Comparison of ENCODE assay signal across 8 mouse cellular contexts in the genomic region with DNA sequence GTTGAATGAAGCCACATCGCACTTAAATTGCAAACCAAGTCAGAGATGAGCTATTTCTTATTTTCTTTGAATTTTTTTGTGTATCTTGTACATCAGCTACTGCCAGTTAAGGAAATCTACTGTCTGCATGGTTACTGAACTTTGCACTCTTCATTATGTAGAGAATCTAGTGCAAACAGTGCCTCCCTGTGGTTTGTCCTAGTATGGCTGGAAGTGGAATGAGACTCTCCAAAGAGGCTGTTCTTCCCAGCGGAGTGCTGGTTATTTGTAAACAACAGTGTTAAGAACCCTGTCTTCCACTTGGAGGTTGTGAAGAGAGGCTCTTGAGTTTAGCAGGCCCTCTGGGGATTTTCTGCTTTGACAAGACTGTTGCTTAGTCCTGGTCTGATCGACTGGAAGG. TPM values are rescaled to one million over a fixed set of nuclear protein-coding genes. Genes with fewer than 3 reads are reported as not detected.
DNase-seq lines count a peak whose midpoint lies in the region; ATAC-seq and TF ChIP-seq lines count a peak whose summit lies in the region.

No protein-coding gene starts in this region.

- peak; percentile 81 for TF ChIP-seq CTCF in heart, adult 2 months (IDR thresholded peaks at IDR 0.05)
- TF ChIP-seq CTCF in kidney, adult 2 months (conservative IDR thresholded peaks at IDR 0.05; ENCODE audit: insufficient read depth, insufficient read length, low read depth, low read length), result peak; percentile 52

- no peak overlapping the region for H3K4me2 ChIP-seq in embryonic facial prominence, embryonic 14.5 days (ENCODE audit: low read depth, low read length)

- no peaks in the 10 kb centered on the region for H3K9me3 ChIP-seq in embryonic facial prominence, embryonic 14.5 days (ENCODE audit: control insufficient read depth, low read length)

- H3K4me3 ChIP-seq in heart, adult 2 months, result no peak overlapping the region
- H3K4me3 ChIP-seq in embryonic facial prominence, embryonic 14.5 days (ENCODE audit: low read depth, low read length), result no peak overlapping the region
- no peak overlapping the region for H3K4me3 ChIP-seq in kidney, adult 2 months (ENCODE audit: insufficient read depth, low read depth, low read length)

- 28% methylated on average over 3 of the region's 3 CpGs for WGBS in heart, adult 2 months
- WGBS in embryonic facial prominence, embryonic 14.5 days, result 25% methylated on average over 3 of the region's 3 CpGs
- WGBS in kidney, adult 2 months, result 33% methylated on average over 3 of the region's 3 CpGs

- no peak for ATAC-seq in embryonic facial prominence, embryonic 14.5 days (ENCODE audit: low read depth)

- H3K36me3 ChIP-seq in heart, adult 2 months (ENCODE audit: control insufficient read depth, insufficient read depth, low read length), result no peaks in the 10 kb centered on the region
- no peaks in the 10 kb centered on the region for H3K36me3 ChIP-seq in embryonic facial prominence, embryonic 14.5 days (ENCODE audit: control insufficient read depth, insufficient read depth, low read length)
- H3K36me3 ChIP-seq in kidney, adult 2 months (ENCODE audit: control insufficient read depth, insufficient read depth, low read length), result no peaks in the 10 kb centered on the region

- no peak for TF ChIP-seq POLR2A in heart, adult 2 months (IDR thresholded peaks at IDR 0.05; ENCODE audit: insufficient read depth, low read depth, low read length)
- TF ChIP-seq POLR2A in kidney, adult 2 months (IDR thresholded peaks at IDR 0.05; ENCODE audit: low read depth, low read length), result no peak

- TF ChIP-seq EP300 in heart, adult 2 months (IDR thresholded peaks at IDR 0.05; ENCODE audit: insufficient read depth, low read depth, low read length), result no peak

- H3K9ac ChIP-seq in heart, adult 2 months (ENCODE audit: low read depth, low read length), result no peak overlapping the region
- H3K9ac ChIP-seq in embryonic facial prominence, embryonic 14.5 days (ENCODE audit: low read depth, low read length), result no peak overlapping the region

- no peaks in the 10 kb centered on the region for H3K27me3 ChIP-seq in heart, adult 2 months (ENCODE audit: control insufficient read depth, insufficient read depth, low read length)
- no peaks in the 10 kb centered on the region for H3K27me3 ChIP-seq in embryonic facial prominence, embryonic 14.5 days (replicated peaks; ENCODE audit: control insufficient read depth, insufficient read depth, low read length)
- H3K27me3 ChIP-seq in kidney, adult 2 months (replicated peaks; ENCODE audit: control insufficient read depth, insufficient read depth, low read length), result no peaks in the 10 kb centered on the region; the same call in 1 of the 2 replicates

- no peaks in the 10 kb centered on the region; the same call in 1 of the 2 replicates for H3K4me1 ChIP-seq in heart, adult 2 months (ENCODE audit: control insufficient read depth, insufficient read depth, low read length)
- H3K4me1 ChIP-seq in embryonic facial prominence, embryonic 14.5 days (ENCODE audit: control insufficient read depth, insufficient read depth, low read length), result no peaks in the 10 kb centered on the region
- no peaks in the 10 kb centered on the region; the same call in 1 of the 2 replicates for H3K4me1 ChIP-seq in kidney, adult 2 months (ENCODE audit: control insufficient read depth, insufficient read depth, low read length)

- H3K27ac ChIP-seq in heart, adult 2 months, result no peak overlapping the region
- no peak overlapping the region for H3K27ac ChIP-seq in embryonic facial prominence, embryonic 14.5 days (replicated peaks; ENCODE audit: low read depth, low read length)
- H3K27ac ChIP-seq in kidney, adult 2 months (ENCODE audit: insufficient read depth, low read depth, low read length), result no peak overlapping the region

- H3K79me2 ChIP-seq in heart, adult 2 months (replicated peaks; ENCODE audit: control insufficient read depth, insufficient read depth, low read length), result no peaks in the 10 kb centered on the region

- peak in 1 of 2 experiments; percentile 31 for DNase-seq in heart, adult 2 months
- DNase-seq in heart, postnatal 25 days (ENCODE audit: low spot score), result no peak
- peak; percentile 50 for DNase-seq in A20 (ENCODE audit: low read depth, low spot score)
- DNase-seq in adipocyte (ENCODE audit: low spot score), result peak; percentile 83
- peak; percentile 50 for DNase-seq in embryonic facial prominence, embryonic 14.5 days (ENCODE audit: low spot score)
- peak; percentile 60 for DNase-seq in kidney, adult 2 months
- peak; percentile 57 for DNase-seq in lung, postnatal 14 days
- peak; percentile 46 for DNase-seq in thymus, postnatal 14 days

- intact Hi-C loops in heart, adult 2 months (cut with DNase I), result loop anchor here (2.0 to 10.0 kb wide), 4 partner anchors 103 to 896 kb away; a partner anchor contains a TSS
- intact Hi-C loops in heart, postnatal 25 days (cut with DNase I), result loop anchor here (5.0 kb wide), 2 partner anchors 103 to 898 kb away; a partner anchor contains a TSS

RNA-seq across cellular contexts. Expression of a gene that starts 22.5 kb away (rescaled TPM):
- total RNA-seq in heart, adult 2 months (2021), result 10 to 100 TPM; 52.0 to 53.0 TPM
- 5.0 and 12.9 TPM in 2 replicates for polyA plus RNA-seq in heart, adult 2 months (2012; rRNA removed)
- total RNA-seq in heart, postnatal 25 days (2021), result 10 to 100 TPM; 59.1 TPM
- polyA plus RNA-seq in embryonic facial prominence, embryonic 14.5 days (2014; fragmentation: Nextera tagmentation; extraction: Ambion mirVana), result 242 and 243 TPM in 2 replicates
- polyA plus RNA-seq in kidney, adult 2 months (2012; rRNA removed), result 3.5 and 8.1 TPM in 2 replicates

RNA-seq across cellular contexts. Expression of a gene that starts 49.2 kb away (rescaled TPM):
- 1 to 10 TPM; 5.1 to 5.9 TPM for total RNA-seq in heart, adult 2 months (2021)
- polyA plus RNA-seq in heart, adult 2 months (2012; rRNA removed), result 2.5 and 4.7 TPM in 2 replicates
- 1 to 10 TPM; 2.5 to 3.1 TPM for total RNA-seq in heart, postnatal 25 days (2021)
- polyA plus RNA-seq in embryonic facial prominence, embryonic 14.5 days (2014; fragmentation: Nextera tagmentation; extraction: Ambion mirVana), result 8.9 and 9.0 TPM in 2 replicates
- polyA plus RNA-seq in kidney, adult 2 months (2012; rRNA removed), result 3.3 and 5.3 TPM in 2 replicates

RNA-seq across cellular contexts. Expression of a gene that starts 49.6 kb away (rescaled TPM):
- total RNA-seq in heart, adult 2 months (2021), result 1 to 10 TPM; 3.3 to 4.5 TPM
- 2.0 and 4.5 TPM in 2 replicates for polyA plus RNA-seq in heart, adult 2 months (2012; rRNA removed)
- 1 to 10 TPM; 1.9 to 2.5 TPM for total RNA-seq in heart, postnatal 25 days (2021)
- polyA plus RNA-seq in embryonic facial prominence, embryonic 14.5 days (2014; fragmentation: Nextera tagmentation; extraction: Ambion mirVana), result 18.8 and 19.5 TPM in 2 replicates
- 2.7 and 3.1 TPM in 2 replicates for polyA plus RNA-seq in kidney, adult 2 months (2012; rRNA removed)

Comparison
In these comparisons a context has a peak if more than half of its experiments do, and no peak if none do; other contexts are left out.
1. RNA of a gene that starts 22.5 kb away (polyA plus RNA-seq): 242 to 243 TPM in embryonic facial prominence, embryonic 14.5 days; 3.5 to 8.1 TPM in kidney, adult 2 months and 5.0 to 12.9 TPM in heart, adult 2 months; every median in the first group is over 10 times any median in the second.